In the genomic region with DNA sequence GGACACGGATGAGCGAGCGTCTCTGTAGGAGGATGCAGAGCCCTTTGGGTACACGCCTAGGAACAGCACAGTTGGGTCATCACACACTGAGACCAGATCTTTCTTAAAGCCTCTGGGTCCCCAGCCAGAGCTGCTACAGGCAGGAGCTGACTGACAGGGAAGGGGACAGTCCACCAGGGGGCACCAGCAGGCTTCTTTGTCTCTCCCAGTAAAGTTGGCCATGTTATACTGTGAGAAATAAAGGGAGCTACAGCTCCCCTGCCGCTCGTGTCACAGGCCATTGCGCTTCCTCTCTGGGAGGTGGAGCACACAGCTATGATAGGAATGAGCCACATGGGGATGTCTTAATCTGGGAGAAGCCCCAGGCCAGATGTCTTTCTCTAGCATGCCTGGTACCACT, we compare ENCODE assay signal across 8 mouse cellular contexts. TPM values are rescaled to one million over a fixed set of nuclear protein-coding genes. Genes with fewer than 3 reads are reported as not detected.
DNase-seq lines count a peak whose midpoint lies in the region; ATAC-seq and TF ChIP-seq lines count a peak whose summit lies in the region.

No protein-coding gene starts in this region.

- H3K9me3 ChIP-seq in CH12.LX (replicated peaks; ENCODE audit: low read length), result peaks cover 6% of the 10 kb centered on the region
- H3K9me3 ChIP-seq in forebrain, embryonic 13.5 days (replicated peaks), result no peaks in the 10 kb centered on the region
- H3K9me3 ChIP-seq in heart, postnatal 0 days (replicated peaks; ENCODE audit: control insufficient read depth, low read length), result no peaks in the 10 kb centered on the region

- TF ChIP-seq CTCF in CH12.LX (conservative IDR thresholded peaks at IDR 0.05 in 1 of 2, IDR thresholded peaks at IDR 0.05 in 1 of 2; ENCODE audit: low read depth in 2 of 2, low read length in 2 of 2), result peak; percentile 54 to 88
- peak; percentile 76 for TF ChIP-seq CTCF in heart, postnatal 0 days (IDR thresholded peaks at IDR 0.05; ENCODE audit: low read depth)
- peak; percentile 70 for TF ChIP-seq CTCF in lung, adult 2 months (IDR thresholded peaks at IDR 0.05; ENCODE audit: insufficient read depth, low read length)

- H3K4me2 ChIP-seq in CH12.LX (ENCODE audit: insufficient read depth, low read depth, poor library complexity, severe bottlenecking), result no peak overlapping the region
- no peak overlapping the region for H3K4me2 ChIP-seq in forebrain, embryonic 13.5 days
- H3K4me2 ChIP-seq in heart, postnatal 0 days (ENCODE audit: low read depth, low read length), result no peak overlapping the region

- DNase-seq in CH12.LX (ENCODE audit: extremely low read depth), result peak; percentile 77
- peak; percentile 23 for DNase-seq in c-Kit-positive CD71-positive TER-119-negative erythroid progenitor cells, embryonic 14.5 days (ENCODE audit: low read depth)
- peak; percentile 93 for DNase-seq in heart, postnatal 0 days (ENCODE audit: low spot score)
- peak; percentile 97 for DNase-seq in kidney, postnatal 4 days
- peak; percentile 76 for DNase-seq in lung, adult 2 months
- peak; percentile 82 for DNase-seq in ovary, postnatal 14 days (ENCODE audit: low spot score)
- peak; percentile 67 to 90 for DNase-seq in thymus, postnatal 10 days (ENCODE audit: low spot score in 2 of 2)

- dilution Hi-C loops in CH12.LX (cut with MboI; ENCODE audit: extremely low pct_ligation_motif_present, extremely low pct_unique_long_range_greater_than_20kb, low sequenced_read_pairs), result no loop called here

- H3K27me3 ChIP-seq in CH12.LX (replicated peaks), result peaks cover 4% of the 10 kb centered on the region
- no peaks in the 10 kb centered on the region for H3K27me3 ChIP-seq in forebrain, embryonic 13.5 days
- H3K27me3 ChIP-seq in heart, postnatal 0 days (ENCODE audit: control insufficient read depth, insufficient read depth, low read length), result no peaks in the 10 kb centered on the region

- no peak for TF ChIP-seq POLR2A in CH12.LX (IDR thresholded peaks at IDR 0.05; ENCODE audit: low read depth, low read length)
- TF ChIP-seq POLR2A in lung, adult 2 months (IDR thresholded peaks at IDR 0.05; ENCODE audit: borderline replicate concordance, extremely low read depth, low read depth, low read length), result no peak

- no peak for TF ChIP-seq EP300 in CH12.LX (IDR thresholded peaks at IDR 0.05; ENCODE audit: low read length)
- no peak for TF ChIP-seq EP300 in heart, postnatal 0 days (IDR thresholded peaks at IDR 0.05; ENCODE audit: low read depth)

- peaks cover 56 to 63% of the 10 kb centered on the region in 2 experiments for H3K4me1 ChIP-seq in CH12.LX (ENCODE audit: control insufficient read depth in 1 of 2, insufficient read depth in 2 of 2)
- peaks cover 21% of the 10 kb centered on the region for H3K4me1 ChIP-seq in forebrain, embryonic 13.5 days
- H3K4me1 ChIP-seq in heart, postnatal 0 days (ENCODE audit: control insufficient read depth, insufficient read depth), result peaks cover 10% of the 10 kb centered on the region; the same call in 1 of the 2 replicates
- peaks cover 13% of the 10 kb centered on the region; the same call in 1 of the 2 replicates for H3K4me1 ChIP-seq in lung, adult 2 months (ENCODE audit: control insufficient read depth, insufficient read depth, low read length)

- 21% methylated on average over 7 of the region's 7 CpGs for WGBS in forebrain, embryonic 13.5 days
- whole genome bisulfite sequencing in heart, postnatal 0 days, result 21% methylated on average over 7 of the region's 7 CpGs
- 24% methylated on average over 7 of the region's 7 CpGs for WGBS in lung, adult 2 months

- peak; percentile 74 for TF ChIP-seq RAD21 in CH12.LX (IDR thresholded peaks at IDR 0.05; ENCODE audit: low read depth, low read length)

- no peak overlapping the region for H3K4me3 ChIP-seq in CH12.LX (replicated peaks in 1 of 3; ENCODE audit: low read depth in 2 of 3, low read length in 2 of 3, poor library complexity in 1 of 3)
- no peak overlapping the region for H3K4me3 ChIP-seq in forebrain, embryonic 13.5 days
- no peak overlapping the region for H3K4me3 ChIP-seq in heart, postnatal 0 days (ENCODE audit: low read depth, low read length)
- no peak overlapping the region for H3K4me3 ChIP-seq in lung, adult 2 months (replicated peaks; ENCODE audit: extremely low read depth, low read depth, low read length)

- no peaks in the 10 kb centered on the region for H3K36me3 ChIP-seq in CH12.LX (replicated peaks in 1 of 2; ENCODE audit: control insufficient read depth in 1 of 2, insufficient read depth in 1 of 2, low read length in 1 of 2)
- H3K36me3 ChIP-seq in forebrain, embryonic 13.5 days (ENCODE audit: poor library complexity, severe bottlenecking), result peaks cover 12% of the 10 kb centered on the region
- H3K36me3 ChIP-seq in heart, postnatal 0 days (replicated peaks; ENCODE audit: control insufficient read depth, insufficient read depth, low read length), result peaks cover 7% of the 10 kb centered on the region

- H3K27ac ChIP-seq in CH12.LX (ENCODE audit: insufficient read depth, low read depth), result no peak overlapping the region
- H3K27ac ChIP-seq in forebrain, embryonic 13.5 days, result no peak overlapping the region
- H3K27ac ChIP-seq in heart, postnatal 0 days (ENCODE audit: low read depth), result no peak overlapping the region

- ATAC-seq in forebrain, embryonic 13.5 days, result peak; percentile 87
- peak; percentile 80 for ATAC-seq in heart, postnatal 0 days (ENCODE audit: insufficient read depth, low read depth)

- in situ Hi-C loops in CH12.LX (cut with MboI; ENCODE audit: low pct_ligation_motif_present, low pct_unique_long_range_greater_than_20kb, low sequenced_read_pairs), result loop anchor here (5.0 to 25.0 kb wide), 2 partner anchors 190 to 545 kb away; no protein-coding TSS in a partner anchor

- H3K79me2 ChIP-seq in CH12.LX (replicated peaks; ENCODE audit: control insufficient read depth, extremely low read depth, insufficient read depth, poor library complexity, severe bottlenecking), result no peaks in the 10 kb centered on the region

- H3K9ac ChIP-seq in CH12.LX (ENCODE audit: insufficient read depth, low read depth), result no peak overlapping the region
- no peak overlapping the region for H3K9ac ChIP-seq in forebrain, embryonic 13.5 days
- no peak overlapping the region for H3K9ac ChIP-seq in heart, postnatal 0 days (replicated peaks; ENCODE audit: low read depth, low read length)

TF ChIP-seq in CH12.LX, 34 proteins besides CTCF, POLR2A, EP300 and RAD21:
- TF ChIP-seq RCOR1 (conservative IDR thresholded peaks at IDR 0.05; ENCODE audit: low read depth, low read length), result no peak
- peak; percentile 78 for TF ChIP-seq SMC3 (IDR thresholded peaks at IDR 0.05; ENCODE audit: low read depth, low read length)
- no peak for TF ChIP-seq KAT2A (IDR thresholded peaks at IDR 0.05; ENCODE audit: insufficient replicate concordance, low read length)
- no peak for TF ChIP-seq CHD2 (IDR thresholded peaks at IDR 0.05; ENCODE audit: low read length)
- no peak for TF ChIP-seq MAX (IDR thresholded peaks at IDR 0.05; ENCODE audit: low read length)
- no peak for TF ChIP-seq MAZ (IDR thresholded peaks at IDR 0.05; ENCODE audit: low read depth, low read length)
- peak; percentile 37; the same call in 1 of the 2 replicates for TF ChIP-seq ZC3H11A (IDR thresholded peaks at IDR 0.05; ENCODE audit: low read depth, low read length)
- TF ChIP-seq ELF1 (IDR thresholded peaks at IDR 0.05; ENCODE audit: low read depth, low read length), result no peak; the same call in 1 of the 2 replicates
- no peak for TF ChIP-seq MAFK (IDR thresholded peaks at IDR 0.05; ENCODE audit: insufficient replicate concordance, low read length)
- no peak for TF ChIP-seq ZNF384 (IDR thresholded peaks at IDR 0.05; ENCODE audit: low read depth, low read length)
- no peak for TF ChIP-seq JUND (conservative IDR thresholded peaks at IDR 0.05; ENCODE audit: low read depth, low read length)
- no peak for TF ChIP-seq TBP (conservative IDR thresholded peaks at IDR 0.05; ENCODE audit: low read depth, low read length)
- 0 out of 2 replicates have a peak, but pooled peaks have one; percentile 40 for TF ChIP-seq IRF4 (IDR thresholded peaks at IDR 0.05; ENCODE audit: low read depth, low read length)
- no peak for TF ChIP-seq JUN (IDR thresholded peaks at IDR 0.05; ENCODE audit: insufficient read depth, low read depth, low read length)
- TF ChIP-seq MEF2A (IDR thresholded peaks at IDR 0.05; ENCODE audit: borderline replicate concordance, low read depth, low read length), result peak; percentile 42; the same call in 1 of the 2 replicates
- TF ChIP-seq SIN3A (IDR thresholded peaks at IDR 0.05; ENCODE audit: low read length), result no peak
- TF ChIP-seq NELFE (IDR thresholded peaks at IDR 0.05; ENCODE audit: low read depth, low read length), result no peak
- no peak for TF ChIP-seq MYC (IDR thresholded peaks at IDR 0.05; ENCODE audit: low read depth, low read length)
- TF ChIP-seq ETS1 (conservative IDR thresholded peaks at IDR 0.05; ENCODE audit: low read depth, low read length), result no peak

RNA-seq across cellular contexts. Expression of gene Trp53i11, which starts 29.7 kb away (rescaled TPM):
- total RNA-seq in CH12.LX (2012; rRNA removed) (17.4 and 32.1 TPM in 2 replicates), CH12.LX (2014; rRNA removed) (0.36 and 0.49 TPM in 2 replicates)
- 0.50 and 0.73 TPM in 2 replicates for polyA plus RNA-seq in CH12.LX (2012; ENCODE audit: insufficient read length, low read depth)
- polyA plus RNA-seq in forebrain, embryonic 13.5 days (2015; fragmentation: Nextera tagmentation; extraction: Ambion mirVana), result 84.5 and 87.5 TPM in 2 replicates
- 74.3 and 77.2 TPM in 2 replicates for total RNA-seq in heart, postnatal 0 days (2014; rRNA removed; ENCODE audit: low replicate concordance)
- 15.1 and 17.4 TPM in 2 replicates for polyA plus RNA-seq in heart, postnatal 0 days (2015; fragmentation: Nextera tagmentation; extraction: Ambion mirVana)
- 31.8 and 37.5 TPM in 2 replicates for polyA plus RNA-seq in lung, adult 2 months (2012; rRNA removed)

Comparison
In these comparisons a context has a peak if more than half of its experiments do, and no peak if none do; other contexts are left out.
1. DNase-seq: peak in every context shown above with its lines; median percentile 97 in kidney, postnatal 4 days; 93 in heart, postnatal 0 days; 82 in ovary, postnatal 14 days; 78 in thymus, postnatal 10 days; 77 in CH12.LX; 76 in lung, adult 2 months; 23 in c-Kit-positive CD71-positive TER-119-negative erythroid progenitor cells, embryonic 14.5 days.